Mouse (Mus musculus) thymus, postnatal 10 days (tissue): Measurements from ENCODE around the gene Ang.

ENCODE experiments used
- DNase-seq, 2 experiments: peaks; one replicate each; pipeline ENCODE4 v3.0.0; 2021; ENCODE audit warnings: low spot score in 2 of 2

The Ang gene

GRCm38 (mm10) chr14:51088970-51089673, 1.8 kb upstream of the Ang start:
- peak; percentile 93 to 97 for DNase-seq

- DNase-seq: no peak
These were observed 1.3 kb upstream of the Ang start for GRCm38 (mm10) chr14:51089674-51090076.

GRCm38 (mm10) chr14:51090077-51090781, 721 bp upstream of the Ang start:
- peak; percentile 77 to 86 for DNase-seq

GRCm38 (mm10) chr14:51092073-51092620, 1.2 kb downstream of the Ang start:
- DNase-seq: no peak

- DNase-seq: no peak
These were observed 2.5 kb downstream of the Ang start for GRCm38 (mm10) chr14:51093496-51093895.

GRCm38 (mm10) chr14:51094096-51094875, 3.3 kb downstream of the Ang start:
- no peak for DNase-seq

- no peak for DNase-seq
These were observed 4.0 kb downstream of the Ang start for GRCm38 (mm10) chr14:51094921-51095320.

GRCm38 (mm10) chr14:51095736-51096524, 5.0 kb downstream of the Ang start:
- no peak for DNase-seq

- DNase-seq: peak; percentile 59 to 74
These were observed 7.3 kb downstream of the Ang start for GRCm38 (mm10) chr14:51098300-51098699.

GRCm38 (mm10) chr14:51098921-51099320, 8.0 kb downstream of the Ang start:
- DNase-seq: no peak

- DNase-seq: no peak
These were observed 10.3 kb downstream of the Ang start for GRCm38 (mm10) chr14:51101284-51101683.

- peak in 1 of 2 experiments; percentile 55 for DNase-seq
These were observed 12.3 kb downstream of the Ang start for GRCm38 (mm10) chr14:51103217-51103616.

- DNase-seq: no peak
These were observed 13.4 kb downstream of the Ang start for GRCm38 (mm10) chr14:51104366-51104765.

- DNase-seq: no peak
These were observed 15.6 kb downstream of the Ang start for GRCm38 (mm10) chr14:51106449-51106967.

GRCm38 (mm10) chr14:51111966-51112365, 21.0 kb downstream of the Ang start:
- DNase-seq: no peak

GRCm38 (mm10) chr14:51113476-51113875, 22.5 kb downstream of the Ang start:
- DNase-seq: no peak

- no peak for DNase-seq
These were observed 23.1 kb downstream of the Ang start, which contains the start of gene Eddm3b for GRCm38 (mm10) chr14:51113916-51114560. Eddm3b (plus strand) TSS chr14:51114426.

GRCm38 (mm10) chr14:51125684-51126083, 34.7 kb downstream of the Ang start:
- no peak for DNase-seq

- no peak for DNase-seq
These were observed 36.8 kb downstream of the Ang start for GRCm38 (mm10) chr14:51127648-51128258.
